Mouse (Mus musculus): ENCODE results near the gene Cxcr4.

The Cxcr4 gene

DNA sequence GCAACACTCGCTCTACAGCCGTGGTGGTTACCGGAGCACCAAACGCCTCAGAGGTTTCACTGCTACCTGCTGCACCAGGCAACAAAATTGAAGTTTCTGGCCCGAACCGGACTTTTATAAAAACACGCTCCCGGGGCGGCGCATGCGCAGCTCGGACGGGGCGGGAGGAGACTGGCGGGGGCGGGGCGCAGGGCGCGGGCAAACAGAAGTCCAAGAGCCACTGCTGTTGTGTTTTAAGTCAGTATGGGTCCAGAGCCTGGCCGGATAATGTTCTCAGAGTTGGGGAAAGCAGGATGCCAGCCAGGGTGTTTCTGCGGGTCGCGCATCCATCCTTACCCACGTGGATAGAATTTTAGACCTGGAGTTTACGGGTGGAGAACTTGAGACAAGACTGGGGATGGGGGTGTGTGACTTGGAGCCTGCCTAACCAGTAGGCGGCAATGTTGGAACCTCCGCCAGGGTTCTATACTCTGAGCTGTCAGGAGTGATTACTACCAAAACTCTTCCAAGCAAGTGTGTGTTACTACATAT lies at the start of gene Cxcr4:
TSS of gene Cxcr4 (minus strand) at position 83 of the 531 bp plus-strand sequence.
- peak; percentile 52 for DNase-seq (ENCODE audit: low spot score)

DNA sequence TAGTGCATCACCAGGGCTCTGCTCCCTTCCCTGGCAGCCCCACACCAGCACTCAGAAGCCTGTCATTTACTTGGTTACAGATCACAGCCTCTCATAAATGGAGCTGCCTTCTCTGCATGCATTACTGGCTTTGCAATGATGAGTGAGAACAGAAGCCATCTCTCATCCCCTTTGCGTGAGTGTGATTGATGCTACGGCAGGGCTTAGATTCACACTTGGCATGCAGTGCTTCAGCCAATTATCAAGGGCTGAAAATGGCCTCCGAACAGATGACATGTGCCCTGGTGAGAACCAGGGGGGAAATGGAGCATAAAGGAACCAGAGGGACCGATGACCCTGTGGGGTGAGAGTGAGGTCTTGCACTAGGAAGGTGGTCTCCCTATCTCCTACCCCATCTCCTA lies 47.6 kb upstream of the Cxcr4 start:
- no peak for DNase-seq (ENCODE audit: low spot score)

DNA sequence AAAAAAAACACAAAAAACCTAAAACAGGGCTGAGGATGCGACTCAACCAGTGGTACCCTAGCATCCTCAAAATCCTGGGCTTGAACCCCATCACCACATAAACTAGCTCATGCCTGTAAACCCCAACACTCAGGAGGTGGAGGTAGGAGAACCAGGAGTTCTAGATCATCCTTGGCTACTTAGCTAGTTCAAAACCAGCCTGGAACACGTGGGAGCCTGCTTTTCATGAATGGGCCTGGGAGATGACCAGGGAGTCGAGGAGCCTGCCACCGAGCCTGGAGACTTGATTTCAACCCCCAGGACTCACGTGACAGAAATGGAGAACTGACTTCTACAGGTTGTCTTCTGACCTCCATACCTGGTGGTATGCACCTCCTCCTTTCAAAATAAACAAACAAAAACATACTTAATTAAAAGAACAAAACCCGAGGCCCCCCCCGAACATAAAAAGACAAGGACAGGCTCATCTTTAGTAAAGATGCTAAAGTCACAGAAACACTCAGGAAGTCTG lies 45.2 kb upstream of the Cxcr4 start:
- DNase-seq (ENCODE audit: low spot score), result no peak

DNA sequence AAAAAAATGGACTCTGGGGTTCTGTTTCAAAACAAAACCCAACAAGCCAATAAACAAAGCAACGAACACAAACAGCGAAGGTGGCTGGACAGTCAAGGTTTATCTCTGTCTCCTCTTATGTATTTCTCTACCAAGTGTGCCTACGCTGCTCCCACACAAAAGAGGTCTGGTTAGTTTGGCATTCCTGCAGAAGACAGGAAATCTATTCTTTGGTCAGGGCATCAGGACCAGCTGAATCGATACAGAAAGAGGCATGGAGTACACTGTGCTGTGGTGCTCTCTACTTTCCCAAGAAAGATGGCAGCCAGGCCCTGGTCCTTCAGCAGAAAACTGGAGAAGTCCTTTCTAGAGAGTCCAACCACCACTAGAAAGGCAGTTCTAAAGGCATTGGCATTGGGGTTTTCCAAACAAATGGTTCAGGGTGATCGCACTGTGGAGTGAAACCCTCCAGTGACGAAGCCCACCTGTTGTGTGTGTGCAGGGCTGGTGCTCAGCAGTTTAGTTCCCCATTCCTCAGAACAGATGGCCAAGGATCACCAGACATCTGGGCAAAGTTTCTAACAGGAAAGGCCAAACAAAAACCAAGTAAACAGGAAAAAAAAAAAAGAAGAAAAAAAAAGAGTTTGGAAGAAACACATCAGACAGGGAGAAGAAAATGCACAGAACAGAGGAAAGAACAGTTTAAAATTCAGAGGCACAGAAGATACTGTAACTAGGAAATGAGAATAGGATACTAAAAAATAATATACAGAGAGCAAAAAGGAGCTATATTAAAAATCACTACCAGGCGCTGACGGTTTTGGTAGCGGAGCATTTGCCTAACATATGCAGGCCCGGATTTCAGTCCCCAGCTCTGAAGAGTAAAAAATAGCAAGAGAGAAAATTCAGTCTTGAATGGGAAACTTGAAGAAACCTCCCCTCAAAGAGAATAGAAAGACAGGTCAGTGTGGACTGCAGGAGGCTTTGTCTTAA lies 44.5 kb upstream of the Cxcr4 start:
- DNase-seq (ENCODE audit: low spot score), result no peak

- DNase-seq (ENCODE audit: low spot score), result no peak
These were observed 41.8 kb upstream of the Cxcr4 start for GRCm38 (mm10) chr1:128633711-128634379.

DNA sequence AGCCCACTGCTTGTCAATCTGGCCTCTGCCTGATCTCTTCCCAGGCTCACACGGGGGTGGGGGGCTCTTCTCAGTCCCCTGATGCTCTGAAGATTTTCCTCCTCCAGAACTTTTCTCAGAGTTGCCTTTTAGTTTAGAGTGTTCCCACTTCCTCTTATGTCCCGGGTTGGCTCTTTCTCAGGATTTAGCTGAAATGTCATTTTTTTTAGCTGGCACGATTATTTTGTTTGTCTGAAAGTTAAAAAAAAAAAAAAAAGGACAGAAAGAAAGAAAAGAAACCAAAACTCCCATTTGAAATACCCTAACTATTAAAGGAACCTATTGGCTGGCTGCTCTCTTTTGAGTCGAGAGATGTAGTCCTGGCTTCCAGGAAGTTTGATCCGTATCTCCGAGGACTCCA lies 40.4 kb upstream of the Cxcr4 start:
- no peak for DNase-seq (ENCODE audit: low spot score)

DNA sequence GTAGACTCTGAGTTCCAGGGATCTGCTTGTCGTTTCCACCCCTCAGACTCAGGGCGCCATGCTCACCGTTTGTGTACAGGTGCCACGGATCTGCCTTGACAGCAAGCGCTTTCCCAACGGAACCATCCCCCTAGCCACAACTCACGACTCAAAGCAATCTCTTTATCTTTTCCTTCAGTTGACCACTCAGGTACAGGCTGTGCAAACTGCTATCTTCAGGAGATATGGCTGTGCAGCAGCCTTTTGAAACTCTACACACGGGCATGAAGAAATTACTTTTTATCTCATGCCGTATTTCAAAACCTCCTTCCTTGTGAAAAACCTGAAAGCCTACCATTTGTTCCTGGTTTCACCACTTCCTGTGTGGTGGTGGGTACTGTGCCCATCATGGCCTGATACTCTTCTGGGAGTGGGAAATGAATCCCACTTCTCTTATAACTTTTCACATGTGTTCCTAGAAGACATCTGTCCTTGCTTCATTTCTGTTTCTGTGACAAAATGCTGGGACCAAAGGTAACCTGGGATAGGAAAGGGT lies 34.1 kb upstream of the Cxcr4 start:
- DNase-seq (ENCODE audit: low spot score), result no peak

DNA sequence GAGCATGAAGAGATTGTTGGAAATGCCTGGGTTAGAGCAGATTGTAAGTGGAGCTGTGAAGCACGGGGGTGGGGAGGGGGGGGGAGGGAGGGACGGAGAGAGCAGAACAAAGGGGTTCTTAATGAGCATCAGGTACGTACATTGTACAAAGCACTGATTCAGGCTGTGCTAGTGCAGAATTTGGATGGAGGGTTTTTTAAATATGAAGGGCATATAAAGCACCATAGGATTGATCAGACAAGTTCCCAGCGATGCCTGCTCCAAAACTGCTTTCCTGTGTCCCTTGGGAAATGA lies 31.4 kb upstream of the Cxcr4 start:
- no peak for DNase-seq (ENCODE audit: low spot score)

GRCm38 (mm10) chr1:128622867-128623593 lies 30.9 kb upstream of the Cxcr4 start:
- DNase-seq (ENCODE audit: low spot score), result no peak

DNA sequence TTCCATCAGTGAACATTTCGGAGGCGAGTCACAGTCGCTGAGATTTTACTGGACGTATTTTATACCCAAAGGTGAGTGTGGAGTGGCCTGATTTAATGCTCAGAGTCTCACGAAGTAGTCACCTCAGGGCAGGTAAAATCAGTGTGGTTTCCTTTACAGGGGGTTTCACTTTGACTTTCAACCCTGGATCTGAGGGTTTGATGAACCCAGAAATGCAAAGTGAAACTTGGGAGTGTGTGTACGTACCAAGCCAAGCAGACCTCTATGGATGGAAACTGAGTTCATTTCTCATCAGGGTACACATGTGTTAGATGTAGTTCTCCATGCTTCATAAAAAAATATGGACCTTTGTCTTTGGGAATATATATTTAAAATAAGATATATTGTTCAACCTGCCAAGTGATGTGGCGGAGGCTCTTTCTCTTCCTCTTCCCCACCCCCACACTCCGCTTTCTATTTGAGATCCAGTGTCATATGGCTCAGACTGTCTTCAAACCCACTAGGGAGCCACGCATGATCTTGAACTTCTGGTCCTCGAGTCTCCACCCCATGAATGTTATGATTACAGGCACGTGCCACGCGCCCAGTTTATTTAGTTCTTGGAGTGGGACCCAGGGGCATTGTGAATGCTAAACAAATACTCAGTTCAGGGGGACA lies 25.7 kb upstream of the Cxcr4 start:
- DNase-seq (ENCODE audit: low spot score), result no peak

GRCm38 (mm10) chr1:128616586-128616985 lies 24.5 kb upstream of the Cxcr4 start:
- no peak for DNase-seq (ENCODE audit: low spot score)

DNA sequence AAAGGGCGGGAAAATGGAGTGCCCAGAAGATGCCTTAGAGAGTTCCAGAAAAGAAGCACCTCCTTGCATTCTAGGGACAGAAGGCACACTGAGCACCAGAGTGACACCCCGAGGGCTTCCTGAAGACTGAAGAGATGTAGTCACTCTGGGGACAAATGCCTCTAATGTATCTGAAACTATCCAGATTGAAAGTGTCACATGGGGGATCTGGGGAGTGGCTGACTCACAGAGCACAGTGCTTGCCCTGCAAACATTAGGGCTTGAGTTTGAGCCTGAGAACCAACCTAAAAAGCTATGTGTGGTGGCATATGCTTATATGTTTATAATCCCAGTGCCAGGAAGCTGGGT lies 23.3 kb upstream of the Cxcr4 start:
- no peak for DNase-seq (ENCODE audit: low spot score)

DNA sequence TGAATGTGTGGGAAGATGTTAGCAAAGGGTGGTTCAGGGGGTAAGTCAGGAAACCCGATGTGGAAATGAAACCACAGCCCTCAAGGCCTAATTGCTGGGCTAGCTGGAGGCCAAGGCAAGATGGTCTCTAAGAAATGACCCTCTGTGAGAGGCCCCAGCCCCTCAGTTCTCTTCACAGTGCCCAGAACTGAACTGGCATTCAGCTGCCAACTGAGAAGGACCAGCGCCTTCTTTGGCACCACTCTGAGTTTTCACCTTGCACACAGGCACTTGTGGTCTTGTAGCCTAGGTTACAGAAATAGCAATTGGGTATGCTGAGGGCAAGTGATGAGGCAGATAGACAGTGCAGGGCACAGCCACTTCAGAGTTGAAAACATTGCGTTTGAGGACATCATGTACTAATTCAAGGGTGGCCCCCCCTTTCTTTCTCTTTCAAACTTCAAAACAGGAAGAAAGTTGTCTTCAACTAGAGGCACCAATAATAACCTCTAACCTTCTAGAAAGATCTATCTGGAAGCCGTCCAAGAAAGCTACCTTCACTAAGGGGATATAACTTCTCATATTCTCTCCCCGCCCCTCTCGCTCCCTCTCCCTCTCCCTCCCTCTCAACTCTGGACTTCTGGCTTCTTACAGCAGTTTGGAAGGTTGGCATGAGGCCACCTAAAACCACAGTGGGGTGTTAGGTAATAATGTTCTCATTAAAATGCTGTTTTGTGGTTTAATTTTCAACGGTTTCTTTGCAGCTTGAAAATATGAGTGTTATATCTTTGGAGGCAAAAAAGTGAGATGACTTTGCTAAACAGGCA lies 22.8 kb upstream of the Cxcr4 start:
- no peak for DNase-seq (ENCODE audit: low spot score)

DNA sequence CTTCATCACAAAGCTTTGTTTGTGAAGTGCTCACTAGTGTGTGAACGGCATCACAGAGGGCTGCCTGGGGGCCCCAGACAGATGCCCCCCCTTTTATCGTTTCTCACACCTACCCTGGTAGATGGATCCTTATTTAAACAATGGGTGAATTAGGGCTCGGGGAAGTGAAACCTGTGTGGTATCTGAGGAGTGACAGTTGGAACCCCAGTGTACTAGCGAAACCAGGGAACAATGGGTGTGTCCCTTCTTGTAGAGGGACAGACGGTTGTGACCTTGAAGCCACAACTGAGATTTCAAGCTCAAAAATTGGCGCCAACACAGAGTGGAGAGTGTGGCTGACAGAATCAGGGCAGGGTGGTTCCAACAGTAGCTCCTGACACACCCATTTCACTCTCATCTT lies 16.0 kb upstream of the Cxcr4 start:
- DNase-seq (ENCODE audit: low spot score), result no peak

GRCm38 (mm10) chr1:128607423-128607822 lies 15.3 kb upstream of the Cxcr4 start:
- DNase-seq (ENCODE audit: low spot score), result no peak

DNA sequence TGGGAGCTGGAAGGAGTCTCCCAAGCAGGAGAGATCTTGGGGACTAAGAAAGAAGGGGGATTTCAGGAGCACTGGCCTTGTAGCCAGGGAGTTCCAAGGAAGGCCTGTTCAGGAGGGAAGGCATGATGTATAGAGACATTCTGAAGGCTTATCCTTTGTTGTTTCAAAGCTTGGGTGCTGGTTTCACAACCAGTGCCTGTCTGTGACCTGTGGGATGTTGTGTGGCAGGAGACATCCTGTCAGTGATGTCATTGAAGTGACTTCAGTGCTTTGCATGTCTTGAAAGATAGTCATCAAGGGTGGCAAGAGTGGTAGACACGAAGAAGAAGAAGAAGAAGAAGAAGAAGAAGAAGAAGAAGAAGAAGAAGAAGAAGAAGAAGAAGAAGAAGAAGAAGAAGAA lies 13.7 kb upstream of the Cxcr4 start:
- DNase-seq (ENCODE audit: low spot score), result no peak

DNA sequence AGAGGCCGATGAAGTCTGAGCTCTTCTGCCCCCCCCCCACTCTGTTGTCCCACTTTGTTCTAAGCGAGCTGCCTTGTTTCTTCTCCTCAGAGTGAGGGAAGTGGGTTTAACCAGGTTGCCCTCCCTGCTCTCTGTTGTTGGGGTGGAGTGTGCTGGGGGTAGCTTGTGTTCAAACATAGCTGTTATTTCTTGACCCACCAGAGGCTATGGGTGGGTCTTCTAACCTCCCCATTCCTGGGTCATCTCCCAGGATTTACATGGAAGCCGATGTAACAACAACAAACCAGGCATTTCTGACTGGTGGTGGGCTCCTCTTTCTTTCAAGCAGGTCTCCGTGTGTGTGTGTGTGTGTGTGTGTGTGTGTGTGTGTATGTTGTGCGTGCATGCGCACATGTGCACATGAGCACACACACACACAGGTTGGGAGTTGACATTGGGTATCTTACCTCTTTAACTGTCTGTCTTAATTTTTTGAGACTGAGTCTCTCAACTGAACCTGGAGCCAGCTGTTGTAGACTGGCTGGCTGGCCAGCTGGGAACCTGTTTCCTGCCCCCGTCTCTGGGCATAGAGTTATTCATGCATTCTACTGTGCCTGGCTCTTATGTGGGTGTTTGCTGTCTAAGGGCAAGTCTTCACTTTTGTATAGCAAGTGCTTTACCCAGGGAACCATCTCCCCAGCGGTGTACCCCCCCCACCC lies 10.7 kb upstream of the Cxcr4 start:
- DNase-seq (ENCODE audit: low spot score), result no peak

DNA sequence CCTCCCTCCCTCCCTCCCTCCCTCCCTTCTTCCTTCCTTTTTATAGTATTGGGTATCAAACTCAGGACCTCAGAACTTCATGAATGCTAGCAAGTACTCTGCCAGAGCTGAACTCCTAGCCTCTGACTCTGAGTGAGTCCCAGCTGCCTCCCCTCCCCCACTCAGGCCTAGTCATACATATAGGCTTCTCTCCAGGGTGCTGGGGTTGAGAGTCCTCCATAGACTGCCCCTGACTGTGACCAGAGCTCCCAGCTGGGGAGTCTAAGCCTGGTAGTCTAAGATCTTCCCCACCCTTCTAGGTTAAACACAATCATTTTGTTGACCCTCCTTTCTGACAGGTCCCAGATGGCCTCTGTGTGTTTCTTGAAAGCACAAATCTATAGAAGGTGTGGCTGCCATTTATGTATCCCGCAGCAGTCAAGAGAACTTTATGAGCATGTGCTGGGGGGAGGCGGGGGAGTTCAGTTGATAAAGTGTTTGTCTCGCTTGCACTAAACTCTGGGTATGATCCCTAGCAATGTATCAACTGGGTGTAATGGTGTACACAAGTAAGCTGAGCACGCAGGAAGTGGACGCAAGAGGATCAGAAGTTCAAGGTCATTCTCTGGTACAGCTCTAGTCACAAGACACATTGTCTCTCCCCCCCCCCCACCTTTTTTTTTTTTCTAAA lies 10.1 kb upstream of the Cxcr4 start:
- no peak for DNase-seq (ENCODE audit: low spot score)

DNA sequence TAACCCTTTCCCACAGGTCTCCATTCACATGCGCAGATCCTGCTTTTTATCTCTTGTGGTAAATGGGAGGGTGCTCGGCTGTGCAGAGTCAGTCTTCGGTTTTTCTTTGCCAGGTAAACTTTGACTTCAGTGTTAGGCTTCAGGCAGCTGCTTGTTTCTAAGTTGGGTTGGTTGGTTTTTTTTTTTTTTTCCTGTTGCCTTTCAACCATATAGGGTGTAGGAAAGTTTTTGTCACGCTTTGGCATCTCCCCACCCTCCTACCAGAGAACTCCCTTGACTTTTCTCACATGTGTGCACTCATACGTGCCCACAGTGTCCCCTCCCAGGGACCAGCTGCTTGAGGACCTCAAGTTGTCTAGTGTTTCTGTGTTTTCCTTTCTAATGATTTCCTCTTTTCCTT lies 9.2 kb upstream of the Cxcr4 start:
- DNase-seq (ENCODE audit: low spot score), result no peak

DNA sequence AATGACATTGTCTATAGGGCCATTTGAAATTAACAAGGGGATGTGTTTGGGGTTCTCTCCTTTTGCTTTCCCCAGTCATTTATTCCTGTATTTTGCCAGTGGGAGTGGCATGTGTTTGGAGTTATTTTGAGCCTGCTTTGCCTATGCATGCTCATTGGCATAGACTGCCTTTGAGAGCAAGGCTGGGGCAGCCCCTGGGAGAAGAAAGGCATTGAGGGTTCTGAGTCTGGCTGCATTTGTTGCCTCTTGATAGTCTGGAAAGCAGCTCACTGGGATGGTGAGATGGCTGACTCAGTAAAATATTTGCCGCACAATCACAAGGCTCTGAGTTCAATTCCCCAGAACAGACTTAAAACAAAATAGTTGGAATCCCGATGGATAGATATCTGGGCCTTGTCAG lies 8.5 kb upstream of the Cxcr4 start:
- DNase-seq (ENCODE audit: low spot score), result no peak
